Mouse (Mus musculus) lung, postnatal 0 days (tissue): ENCODE data around the gene Ift22.

Experiments used
- CTCF ChIP-seq: IDR thresholded peaks from 2 replicates; pipeline ENCODE4 v1.5.1; 2016; ENCODE audit warnings: antibody characterized with exemption, mild to moderate bottlenecking
- EP300 ChIP-seq: IDR thresholded peaks from 2 replicates; pipeline ENCODE4 v1.6.1; 2016; ENCODE audit warnings: antibody characterized with exemption, mild to moderate bottlenecking, control low read depth

- peak; percentile 36; the same call in 1 of the 2 replicates for TF ChIP-seq CTCF
- TF ChIP-seq EP300: no peak
Observed at GRCm38 (mm10) chr5:136895529-136895963, 12.4 kb upstream of the Ift22 start.
